Mouse (Mus musculus) layer of hippocampus, adult 18-20 months (tissue): Measurements from ENCODE around the gene Hdac10. TPM values are rescaled to one million over a fixed set of nuclear protein-coding genes. Genes with fewer than 3 reads are reported as not detected.
A peak's percentile ranks its signal among the peaks of the same experiment; 100 is the strongest.

ENCODE experiments used
- DNase-seq, 2 experiments: peaks; one replicate each; pipeline ENCODE4 v3.0.0; 2022; ENCODE audit warnings: low spot score in 2 of 2
- total RNA-seq, 2 experiments: library from RNA; stranded (reverse); gene quantifications; 2 replicates each; pipeline ENCODE4 v1.2.3; 2021

Gene Hdac10
- total RNA-seq, 2 experiments from 2014 or later = 12.4 to 12.5 TPM

DNA sequence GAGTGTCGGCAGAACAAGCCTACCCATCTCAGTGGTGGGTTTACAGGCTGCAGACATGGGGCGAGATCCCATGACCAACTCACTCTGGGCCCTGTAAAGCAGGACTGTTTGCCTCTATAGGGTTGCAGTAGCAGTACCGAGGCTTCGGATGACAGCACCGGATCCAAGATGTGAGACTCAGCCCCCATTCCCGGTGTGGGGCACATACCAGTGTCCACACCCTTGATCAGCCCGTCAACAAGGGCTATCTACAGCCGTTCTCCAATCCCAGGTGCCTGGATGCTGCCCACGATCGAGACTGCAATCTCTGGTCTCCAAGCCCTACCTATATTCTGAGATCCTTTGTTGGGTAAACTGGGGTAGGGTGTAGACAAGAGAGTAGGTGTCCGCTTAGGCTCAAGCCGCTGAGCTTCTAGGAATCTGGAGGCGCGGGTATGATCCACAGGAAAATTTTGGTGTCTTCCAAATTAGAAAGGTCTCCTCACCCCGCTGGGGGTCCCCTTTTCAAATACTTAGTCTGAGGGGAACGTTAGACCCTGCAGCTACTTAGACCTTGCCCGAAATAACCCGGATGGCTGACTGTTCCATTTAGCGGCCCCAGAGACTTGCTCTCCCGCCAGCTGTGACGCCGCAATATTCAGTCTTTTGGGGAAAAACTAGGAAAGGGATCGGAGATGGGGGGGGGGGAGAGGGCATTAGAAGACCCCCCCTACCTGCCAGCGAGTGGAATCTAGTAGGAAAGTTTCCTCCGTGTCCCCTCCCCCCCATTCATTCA is 20.2 kb upstream of the Hdac10 start:
- DNase-seq = no peak

GRCm38 (mm10) chr15:89147895-89148294 is 19.4 kb upstream of the Hdac10 start:
- no peak for DNase-seq

GRCm38 (mm10) chr15:89147456-89147855 is 19.0 kb upstream of the Hdac10 start:
- no peak for DNase-seq

GRCm38 (mm10) chr15:89147024-89147423 is 18.5 kb upstream of the Hdac10 start:
- peak in 1 of 2 experiments; percentile 63 for DNase-seq

DNA sequence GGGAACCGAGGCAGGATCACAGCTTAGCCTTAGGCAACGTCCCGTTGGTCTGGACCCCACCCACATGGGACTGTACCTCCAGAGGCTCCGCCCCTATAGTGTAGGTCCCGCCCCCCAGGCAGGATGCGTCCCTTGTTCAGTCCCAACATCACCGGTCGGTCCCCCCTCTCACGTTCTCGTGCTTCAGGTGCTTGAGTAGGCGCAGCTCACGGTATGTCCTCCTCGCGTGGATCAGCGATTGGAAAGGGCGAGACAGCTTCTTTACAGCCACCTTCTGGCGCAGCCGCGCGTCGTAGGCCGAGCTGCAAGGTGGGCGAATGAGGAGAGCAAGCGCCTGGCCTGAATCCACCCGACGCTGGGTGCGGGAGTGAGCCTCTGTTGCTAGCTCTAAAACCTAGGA is 18.0 kb upstream of the Hdac10 start:
- DNase-seq = peak; percentile 45 to 48

DNA sequence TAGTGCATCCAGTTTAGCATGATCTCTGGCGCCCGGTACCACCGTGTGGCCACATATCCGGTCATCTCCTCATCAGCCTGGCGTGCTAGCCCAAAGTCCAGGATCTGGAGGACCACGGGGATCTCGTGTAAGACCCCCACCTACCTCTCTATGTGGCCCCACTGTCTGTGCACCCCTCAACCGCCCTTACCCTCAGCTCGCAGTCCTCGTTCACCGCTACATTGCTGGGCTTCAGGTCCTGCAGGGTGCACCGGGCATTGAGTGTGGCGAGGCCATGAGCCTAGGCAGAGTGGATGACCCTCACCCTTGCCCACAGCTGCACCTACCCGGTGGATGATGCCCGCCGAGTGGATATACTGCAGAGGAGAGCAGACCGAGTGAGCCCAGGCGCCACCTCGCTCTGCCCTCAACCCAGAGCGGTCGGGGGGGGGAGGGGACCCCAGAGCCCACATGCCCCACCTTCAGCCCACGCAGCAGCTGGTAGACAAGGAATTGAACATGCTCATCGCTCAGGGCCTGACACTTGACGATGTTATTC is 17.4 kb upstream of the Hdac10 start:
- no peak for DNase-seq

DNA sequence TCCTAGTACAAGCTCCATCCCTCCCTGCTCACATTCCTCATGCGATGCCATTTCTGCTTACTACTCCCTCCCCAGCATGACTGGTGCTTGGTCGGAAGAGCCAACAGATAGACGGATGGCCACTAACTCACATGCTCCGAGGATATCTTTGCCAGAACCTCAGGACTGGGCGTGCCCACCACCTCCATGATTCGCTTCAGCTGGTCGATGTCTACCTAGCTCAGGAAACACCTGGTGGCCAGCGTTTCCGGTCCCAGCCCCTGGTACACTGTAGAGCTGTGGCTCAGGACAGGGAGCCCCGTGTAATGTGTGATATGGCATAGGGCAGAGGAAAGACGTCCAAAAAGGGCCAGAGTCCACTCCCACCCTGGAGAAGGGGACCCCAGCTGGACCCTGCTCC is 16.5 kb upstream of the Hdac10 start:
- no peak for DNase-seq

- DNase-seq = no peak
These were observed 14.6 kb upstream of the Hdac10 start for GRCm38 (mm10) chr15:89143134-89143533.

DNA sequence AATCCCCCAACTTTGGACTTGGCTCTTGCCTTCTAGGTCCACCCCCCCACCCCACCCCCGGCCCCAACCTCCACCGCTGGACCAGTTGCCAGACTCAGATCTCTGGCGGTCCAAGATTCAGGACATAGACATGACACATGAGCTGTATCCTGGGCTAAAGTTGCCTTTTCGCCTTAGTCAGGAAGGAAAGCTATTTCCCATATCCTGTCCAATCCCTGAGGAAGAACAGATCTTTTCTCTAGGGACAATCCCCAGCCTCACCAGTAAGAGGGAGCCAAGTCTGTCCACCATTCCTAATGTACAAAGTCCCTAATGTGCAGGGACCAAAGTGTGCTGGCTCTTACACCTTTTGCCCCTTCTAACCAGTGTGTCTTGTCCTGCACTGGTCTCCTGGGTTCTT is 13.4 kb upstream of the Hdac10 start:
- DNase-seq = no peak

DNA sequence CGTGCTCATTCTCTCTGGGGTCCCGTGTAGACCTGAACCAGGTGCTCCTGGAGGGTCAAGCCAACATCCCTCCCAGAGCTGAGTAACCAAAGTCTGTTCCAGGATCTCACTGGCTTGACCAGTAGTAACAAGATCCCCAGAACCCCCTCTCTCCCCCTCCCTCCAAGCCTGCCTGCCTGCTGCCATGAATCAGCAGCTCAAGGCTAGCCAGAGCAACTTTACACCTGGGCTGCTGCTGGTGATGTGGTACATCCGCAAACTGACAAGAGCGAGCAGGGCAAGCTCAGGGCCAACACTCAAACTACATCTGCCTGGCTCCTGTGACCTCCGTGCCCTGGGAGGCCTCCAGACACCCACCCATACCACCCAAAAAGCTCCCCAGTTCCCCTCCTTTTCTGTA is 12.9 kb upstream of the Hdac10 start:
- no peak for DNase-seq

DNA sequence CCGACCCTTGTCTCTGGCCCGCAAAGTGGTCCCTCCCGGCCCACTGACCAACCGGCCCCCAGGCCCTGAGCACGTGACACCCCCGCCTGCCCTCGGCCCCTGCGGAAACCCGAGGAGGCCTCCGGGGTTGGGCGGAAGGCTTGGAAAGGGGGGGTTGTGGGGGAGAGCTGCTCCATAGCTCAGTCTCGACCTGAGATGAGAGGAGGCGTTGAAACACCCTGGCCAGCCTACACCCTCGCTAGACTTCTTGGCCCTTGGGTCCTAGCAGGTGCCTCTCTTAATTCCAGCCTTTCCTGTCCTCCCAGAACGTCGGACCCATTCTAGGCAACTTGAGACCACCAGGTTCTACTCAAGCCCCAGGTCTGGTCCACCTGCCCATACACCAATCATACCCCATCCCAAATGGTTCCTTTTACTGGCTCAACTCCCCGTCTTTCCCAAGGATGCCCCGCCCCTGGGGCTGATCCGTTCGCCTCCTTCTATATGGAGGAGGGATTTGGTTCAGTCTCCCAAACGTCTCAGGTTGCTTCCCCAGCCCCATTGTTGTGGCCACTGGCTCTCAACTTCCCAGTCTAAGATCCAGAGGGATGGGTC is 12.3 kb upstream of the Hdac10 start, which contains the start of gene Mapk12:
Mapk12 (minus strand) TSS at position 45 of the 594 bp plus-strand sequence.
- DNase-seq = no peak

GRCm38 (mm10) chr15:89140048-89140658 is 11.7 kb upstream of the Hdac10 start:
- peak; percentile 27 to 34 for DNase-seq

DNA sequence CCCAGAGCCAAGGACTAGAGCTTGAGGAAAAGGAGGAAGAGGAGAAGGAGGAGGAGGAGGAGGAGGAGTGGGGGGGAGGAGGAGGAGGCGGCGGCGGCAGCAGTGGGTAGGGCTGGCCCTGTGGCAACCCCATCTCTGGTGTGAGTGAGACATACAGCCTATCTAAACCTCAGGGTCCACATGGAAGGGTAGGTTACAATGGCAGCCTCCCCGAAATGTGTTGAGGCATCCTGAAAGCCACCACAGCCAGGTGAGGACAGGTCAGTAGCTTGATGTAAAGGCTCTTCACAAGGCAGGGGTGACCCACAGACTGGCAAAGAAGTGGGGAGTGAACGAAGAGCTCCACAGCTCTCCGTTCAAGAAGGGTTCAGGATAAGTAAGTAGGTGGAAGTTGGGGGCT is 10.0 kb upstream of the Hdac10 start:
- no peak for DNase-seq

GRCm38 (mm10) chr15:89138046-89138405 is 9.5 kb upstream of the Hdac10 start:
- DNase-seq = no peak

GRCm38 (mm10) chr15:89137378-89138045 is 9.0 kb upstream of the Hdac10 start:
- DNase-seq = no peak

GRCm38 (mm10) chr15:89136461-89137155 is 8.1 kb upstream of the Hdac10 start:
- no peak for DNase-seq

- no peak for DNase-seq
These were observed 2.8 kb upstream of the Hdac10 start for GRCm38 (mm10) chr15:89131316-89131715.

DNA sequence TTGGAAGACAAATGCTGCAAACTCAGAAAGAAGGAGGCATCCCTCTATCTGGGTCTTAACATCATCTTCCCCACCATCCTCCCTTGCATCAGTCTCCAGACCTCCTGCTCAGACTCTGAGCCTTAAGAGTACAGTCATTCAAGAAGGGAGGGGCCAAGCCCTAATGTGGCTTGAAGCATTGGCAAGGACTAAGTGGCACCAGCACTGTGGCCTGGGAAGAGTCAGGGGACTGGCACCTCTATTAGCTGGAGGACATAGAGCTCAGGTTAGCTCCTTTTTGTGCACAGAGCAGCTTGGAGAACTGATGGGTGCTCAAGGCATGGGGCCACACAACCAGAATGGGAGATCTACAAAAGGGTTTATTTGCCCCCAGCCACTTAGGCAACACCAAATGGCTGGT is 1.7 kb upstream of the Hdac10 start:
- DNase-seq = no peak

DNA sequence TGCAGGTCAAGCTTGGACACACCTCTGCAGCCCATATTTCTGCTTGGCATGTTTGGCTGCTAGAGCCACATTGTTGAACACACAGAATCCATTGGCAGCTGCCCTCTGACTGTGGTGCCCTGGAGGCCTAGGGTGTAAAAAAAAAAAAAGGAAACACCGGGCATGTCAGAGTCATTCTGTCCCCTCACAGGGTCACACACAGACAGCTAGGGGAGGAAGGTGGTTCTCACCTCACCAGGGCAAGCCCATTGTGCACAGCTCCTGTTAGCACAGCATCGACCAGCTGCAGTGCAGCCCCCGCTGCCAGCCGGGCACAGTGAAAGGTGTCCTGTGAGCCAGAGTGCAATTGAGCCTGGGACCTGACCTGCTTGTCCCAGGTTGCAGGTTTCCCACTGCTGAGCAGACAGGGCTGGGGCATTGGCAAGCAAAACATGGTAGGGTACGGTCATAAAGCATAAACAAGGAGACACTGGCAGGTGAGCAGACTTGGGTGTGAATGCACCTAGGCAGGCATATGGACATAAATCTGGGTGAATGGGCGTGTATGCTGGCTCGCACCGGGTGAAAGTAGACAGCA is 1.0 kb downstream of the Hdac10 start:
- no peak for DNase-seq

GRCm38 (mm10) chr15:89126622-89127021 is 1.9 kb downstream of the Hdac10 start:
- DNase-seq = no peak

GRCm38 (mm10) chr15:89125351-89125750 is 3.1 kb downstream of the Hdac10 start:
- no peak for DNase-seq
